Mouse (Mus musculus) kidney, postnatal 4 days (tissue): ENCODE data around the gene Pitpnm2.
A peak's percentile ranks its signal among the peaks of the same experiment; 100 is the strongest.
"Not testable (repeated sequence)": the region's sequence is repeated elsewhere in the genome, so short reads cannot be mapped to it uniquely, and the experiment has no call there.

Experiments
- DNase-seq, 2 experiments: peaks; one replicate each; pipeline ENCODE4 v3.0.0; 2021; ENCODE audit warnings: mixed read lengths in 2 of 2

The Pitpnm2 gene

GRCm38 (mm10) chr5:124219431-124219830, 30.1 kb downstream of the Pitpnm2 start:
- DNase-seq = no peak

- DNase-seq = no peak
Observed at GRCm38 (mm10) chr5:124218986-124219385, 30.6 kb downstream of the Pitpnm2 start.

GRCm38 (mm10) chr5:124217566-124218249, 31.9 kb downstream of the Pitpnm2 start:
- DNase-seq = peak in 1 of 2 experiments; percentile 55

DNA sequence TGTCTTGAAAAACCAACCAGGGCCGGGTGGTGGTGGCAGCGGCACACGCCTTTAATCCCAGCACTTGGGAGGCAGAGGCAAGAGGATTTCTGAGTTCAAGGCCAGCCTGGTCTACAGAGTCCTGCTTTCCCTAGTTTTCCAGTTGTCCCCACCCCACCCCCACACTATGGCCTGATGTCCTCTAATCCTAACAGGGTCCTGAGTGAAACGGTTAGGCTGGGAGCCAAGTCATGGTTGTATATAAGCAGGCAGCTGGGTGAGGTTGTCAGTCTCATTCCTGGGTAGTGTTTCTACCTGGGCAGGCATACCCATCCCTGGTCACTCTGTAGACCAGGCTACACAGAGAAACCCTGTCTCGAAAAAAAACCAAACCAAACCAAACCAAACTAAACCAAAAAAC, 32.5 kb downstream of the Pitpnm2 start:
- DNase-seq = not testable (repeated sequence)

DNA sequence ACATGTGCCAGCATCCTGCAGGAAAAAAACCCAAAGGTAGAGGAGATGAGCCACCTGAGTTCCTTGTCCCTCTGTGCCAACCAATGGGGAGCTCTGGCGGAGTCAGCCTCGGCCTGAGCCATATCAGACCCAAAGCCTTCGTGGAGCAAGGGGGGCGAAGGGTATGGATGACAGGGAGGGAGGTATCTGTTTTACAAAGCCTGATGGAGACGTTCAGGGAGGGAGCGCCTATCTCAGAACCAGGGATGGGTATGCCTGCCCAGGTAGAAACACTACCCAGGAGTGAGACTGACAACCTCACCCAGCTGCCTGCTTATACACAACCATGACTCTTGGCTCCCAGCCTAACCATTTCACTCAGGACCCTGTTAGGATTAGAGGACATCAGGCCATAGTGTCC, 33.2 kb downstream of the Pitpnm2 start:
- DNase-seq = no peak

DNA sequence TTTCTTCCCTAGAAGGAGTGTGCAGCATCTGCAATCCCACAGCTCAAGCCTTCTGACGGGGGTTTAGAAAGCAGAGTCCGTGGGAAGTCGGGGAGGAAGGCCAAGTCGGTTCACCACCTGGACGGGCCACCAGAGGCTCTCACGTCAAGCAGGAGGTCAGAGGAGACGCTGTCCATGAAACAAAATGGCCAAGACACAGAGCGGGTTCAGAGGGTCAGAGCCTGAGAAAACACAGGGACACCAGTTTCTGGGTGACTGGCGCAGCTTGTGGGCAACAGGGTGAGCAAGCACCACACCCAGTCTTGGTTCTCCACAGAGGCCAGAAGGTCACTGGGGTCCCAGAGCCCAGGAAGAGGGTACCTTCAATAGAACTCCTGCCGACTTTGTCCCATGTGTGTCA, 33.9 kb downstream of the Pitpnm2 start:
- no peak for DNase-seq

- no peak for DNase-seq
Observed at GRCm38 (mm10) chr5:124214516-124215145, 34.9 kb downstream of the Pitpnm2 start.

GRCm38 (mm10) chr5:124213588-124214469, 35.7 kb downstream of the Pitpnm2 start:
- DNase-seq = peak; percentile 50 to 65

GRCm38 (mm10) chr5:124211669-124212068, 37.9 kb downstream of the Pitpnm2 start:
- DNase-seq = no peak

- DNase-seq = no peak
Observed at GRCm38 (mm10) chr5:124211234-124211633, 38.3 kb downstream of the Pitpnm2 start.

DNA sequence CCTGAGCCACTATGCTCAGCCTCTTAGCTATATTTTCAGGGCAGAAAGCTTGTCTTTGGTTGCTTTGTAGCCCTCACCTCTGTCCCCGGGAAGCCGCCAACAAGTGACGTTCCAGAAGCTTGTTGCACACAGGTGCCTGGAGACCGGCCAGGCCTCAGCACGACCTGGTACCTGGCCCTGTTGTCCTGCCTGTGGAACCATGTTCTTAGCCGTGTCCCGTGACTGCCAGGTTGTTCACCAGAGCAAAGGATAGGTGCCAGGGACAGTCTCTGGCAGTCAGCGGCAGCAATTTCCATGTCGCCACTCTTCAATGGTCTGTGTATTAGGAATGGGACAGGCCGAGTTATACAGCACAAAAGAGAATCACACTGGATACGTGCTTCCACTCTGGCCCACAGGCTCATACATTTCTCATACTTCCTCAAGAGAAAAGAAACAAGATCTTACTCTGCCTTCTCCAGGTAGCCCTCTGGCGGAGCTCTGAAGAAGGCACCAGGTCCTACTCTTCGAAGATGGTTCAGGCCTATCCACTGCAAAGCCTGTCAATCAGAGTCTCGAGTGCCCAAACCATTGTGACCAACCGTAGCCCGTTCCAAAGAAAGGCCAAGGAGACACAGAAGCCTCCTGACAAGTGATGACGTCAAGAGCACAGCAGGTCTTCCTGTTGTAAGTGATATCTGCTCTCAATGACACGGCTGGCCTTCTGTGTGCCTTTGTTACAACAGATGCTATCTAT, 39.1 kb downstream of the Pitpnm2 start:
- DNase-seq = no peak

DNA sequence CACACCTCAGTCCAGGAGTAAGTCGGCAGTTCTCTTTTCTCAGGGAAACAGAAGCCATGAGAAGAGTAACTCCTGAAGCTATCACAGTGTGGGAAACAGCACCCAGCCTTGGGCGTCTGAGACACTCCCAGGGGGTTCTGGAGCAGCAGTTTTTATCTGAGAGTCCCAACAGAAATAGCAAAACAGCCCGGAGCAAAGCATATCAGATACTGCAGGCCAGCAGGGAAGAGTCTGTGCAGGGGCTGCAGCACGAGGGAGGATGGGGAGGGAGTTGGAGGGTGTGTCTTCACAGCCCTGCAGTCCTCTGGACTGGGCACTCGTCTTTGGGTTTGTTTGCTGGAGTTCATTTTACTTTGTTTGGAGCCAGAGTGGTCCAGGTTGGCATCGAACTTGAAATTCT, 39.7 kb downstream of the Pitpnm2 start:
- no peak for DNase-seq

GRCm38 (mm10) chr5:124208030-124208429, 41.5 kb downstream of the Pitpnm2 start:
- no peak for DNase-seq

DNA sequence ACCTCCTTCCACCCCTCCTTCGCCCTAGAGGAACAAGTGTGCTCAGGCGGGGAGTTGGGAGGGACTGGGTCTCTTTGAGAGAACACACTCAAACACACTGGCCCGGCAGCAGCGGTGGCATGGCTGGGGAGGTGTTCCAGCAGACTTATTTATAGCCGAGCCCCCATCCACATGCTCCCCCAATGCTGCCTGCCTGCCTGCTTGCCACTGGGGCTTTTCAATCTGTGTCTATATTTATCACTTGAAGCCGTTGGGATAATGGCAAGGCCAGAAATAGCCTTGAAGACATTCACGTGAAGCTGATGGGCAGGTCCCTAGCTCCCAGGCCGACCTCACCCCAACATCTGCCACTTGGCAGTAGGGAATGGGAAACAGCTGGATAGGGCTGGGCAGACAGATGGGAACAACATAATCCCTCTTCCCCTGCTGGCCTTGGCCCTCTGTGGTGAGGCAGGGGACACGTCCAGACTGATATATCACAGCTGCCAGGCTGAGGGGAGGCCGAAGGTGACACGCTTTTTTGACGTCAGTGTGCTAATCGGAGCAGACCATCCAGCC, 43.0 kb downstream of the Pitpnm2 start:
- peak; percentile 58 to 72 for DNase-seq

DNA sequence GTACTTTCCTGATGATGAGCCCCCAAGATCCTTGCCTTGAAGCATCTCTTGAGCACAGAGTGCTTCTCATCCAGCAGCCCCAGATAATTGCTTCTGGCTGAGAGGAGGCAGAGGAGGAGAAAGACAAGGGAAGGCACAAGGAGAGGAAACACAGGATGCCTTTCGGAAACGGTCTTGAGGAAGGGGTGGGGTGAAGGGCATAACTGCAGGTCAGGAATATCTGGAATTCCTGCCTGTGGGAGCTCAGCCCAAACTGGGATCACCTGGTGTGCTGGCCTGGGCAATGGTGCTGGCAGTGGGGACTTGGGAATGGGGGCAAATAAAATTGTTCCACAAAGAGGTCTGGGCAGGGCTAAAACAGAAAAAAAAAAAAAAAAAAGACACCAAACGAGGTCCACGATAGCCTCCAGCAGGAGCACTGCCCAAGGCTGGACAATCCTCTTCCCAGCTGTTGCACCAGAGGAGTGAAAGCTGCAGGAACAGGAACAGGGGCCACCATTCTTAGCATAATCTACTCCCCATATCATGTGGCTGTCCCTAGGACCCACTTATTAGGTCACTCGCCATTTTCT, 43.7 kb downstream of the Pitpnm2 start:
- DNase-seq = no peak

DNA sequence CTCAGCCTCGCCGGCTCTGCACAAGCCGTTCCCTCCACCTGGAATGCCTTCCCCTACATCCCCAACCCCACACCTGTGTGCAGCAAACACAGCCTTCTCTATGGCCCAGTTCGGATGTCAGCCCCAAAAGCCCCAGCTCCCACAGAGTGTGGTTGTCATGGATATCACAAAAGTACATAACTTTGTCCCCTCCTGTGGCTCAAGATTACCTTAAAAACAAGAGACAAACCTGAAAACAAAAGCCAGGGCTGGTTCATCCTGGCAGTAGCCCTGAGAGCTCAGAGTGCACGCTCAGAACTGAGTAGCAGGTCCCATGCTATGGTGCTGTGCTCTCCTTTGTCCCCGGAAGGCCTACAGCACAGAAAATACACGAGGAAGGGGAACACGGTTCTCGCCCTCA, 44.3 kb downstream of the Pitpnm2 start:
- DNase-seq = no peak

- DNase-seq = no peak
Observed at GRCm38 (mm10) chr5:124204127-124204794, 45.3 kb downstream of the Pitpnm2 start.

DNA sequence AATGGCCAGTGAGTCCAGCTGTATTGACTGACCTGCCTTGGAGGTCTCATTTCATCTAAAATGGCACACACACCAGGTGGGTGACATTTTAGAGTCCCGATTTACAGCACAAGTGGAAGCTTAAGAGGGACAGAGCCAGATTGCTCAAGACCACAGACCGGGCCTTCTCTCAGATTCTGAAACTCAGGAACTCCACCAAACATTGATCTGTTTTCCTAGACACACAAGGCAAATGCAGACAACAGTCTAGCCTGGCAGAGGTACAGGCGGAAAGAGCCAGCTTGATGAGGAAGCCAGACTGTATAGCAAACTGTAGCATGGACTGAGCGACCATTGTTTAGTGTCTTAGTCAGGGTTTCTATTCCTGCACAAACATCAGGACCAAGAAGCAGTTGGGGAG, 46.3 kb downstream of the Pitpnm2 start:
- DNase-seq = no peak

- no peak for DNase-seq
Observed at GRCm38 (mm10) chr5:124202071-124202470, 47.5 kb downstream of the Pitpnm2 start.

- DNase-seq = no peak
Observed at GRCm38 (mm10) chr5:124201564-124201963, 48.0 kb downstream of the Pitpnm2 start.

DNA sequence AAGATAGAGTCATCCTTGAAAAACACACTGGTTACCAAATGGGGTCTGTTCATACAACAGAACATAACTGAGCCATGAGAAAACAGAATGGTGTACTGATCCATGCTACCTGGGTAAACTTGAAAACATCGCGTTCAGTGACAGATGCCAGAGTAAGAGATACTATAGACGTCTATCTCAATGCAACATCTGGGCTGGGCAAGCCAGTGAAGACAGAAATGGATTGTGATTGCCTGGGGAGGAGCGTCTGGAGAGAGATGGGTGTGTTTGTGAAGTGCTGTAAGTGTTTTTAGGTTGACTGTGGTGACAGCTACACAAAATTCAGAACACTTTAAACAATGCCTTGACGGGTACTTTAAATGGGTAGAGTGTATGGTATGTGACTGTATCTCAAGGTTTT, 48.7 kb downstream of the Pitpnm2 start:
- DNase-seq = no peak

DNA sequence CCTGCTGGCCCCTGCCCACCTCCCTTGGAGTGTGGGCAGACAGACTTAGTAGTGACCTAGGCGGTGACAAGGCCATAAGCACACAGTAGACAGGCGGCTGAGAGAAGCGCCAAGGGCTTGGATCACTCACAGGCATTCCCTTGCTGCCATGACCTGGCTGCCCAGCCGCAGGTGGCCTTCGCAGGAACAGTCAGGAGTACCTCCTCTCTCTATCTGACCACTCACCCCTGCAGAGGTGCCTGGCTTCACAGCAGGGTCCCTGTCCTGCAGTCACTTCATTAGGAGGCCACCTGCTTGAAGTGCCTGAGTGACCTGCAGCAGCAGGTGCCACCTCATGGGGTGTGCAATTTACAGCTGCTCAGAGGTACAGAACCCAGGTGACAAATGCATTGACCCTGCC, 50.4 kb downstream of the Pitpnm2 start:
- DNase-seq = no peak
